Mouse (Mus musculus) heart, postnatal 0 days (tissue): ENCODE measurements around the gene Sh3bp5.

Experiments
- CTCF ChIP-seq: IDR thresholded peaks from 2 replicates; pipeline ENCODE4 v1.5.1; 2016; ENCODE audit warnings: antibody characterized with exemption, control low read depth, low read depth
- EP300 ChIP-seq: IDR thresholded peaks from 2 replicates; pipeline ENCODE4 v1.6.1; 2016; ENCODE audit warnings: antibody characterized with exemption, low read depth

- TF ChIP-seq EP300, result no peak
- peak; percentile 26 for TF ChIP-seq CTCF
Observed at GRCm38 (mm10) chr14:31394822-31395532, 40.9 kb downstream of the Sh3bp5 start.
